ENCODE assay signal across 9 mouse cellular contexts in genomic region chr3:130760711-130761435, GRCm38 (mm10). TPM values are rescaled to one million over a fixed set of nuclear protein-coding genes. Genes with fewer than 3 reads are reported as not detected.
DNase-seq lines count a peak whose midpoint lies in the region; ATAC-seq and TF ChIP-seq lines count a peak whose summit lies in the region.
"Had no signal": no experiment of that assay in that cellular context is flagged by ENCODE, and none has a peak within 500 bp of the region (broad histone marks: within the 10 kb centered on the region; RNA-seq: fewer than 3 reads in every experiment).

No protein-coding gene starts in this region.

- no peak for ATAC-seq in hindbrain, embryonic 11.5 days (ENCODE audit: low FRiP score)
- ATAC-seq in hindbrain, embryonic 13.5 days (ENCODE audit: low FRiP score): no peak
- no peak for ATAC-seq in hindbrain, embryonic 14.5 days (ENCODE audit: low FRiP score)
- ATAC-seq in limb, embryonic 11.5 days (ENCODE audit: insufficient number of reproducible peaks, low FRiP score, low TSS enrichment, low read depth): no peak
- no peak for ATAC-seq in neural tube, embryonic 11.5 days (ENCODE audit: insufficient read depth, low FRiP score, low TSS enrichment)

- no peak overlapping the region for H3K27ac ChIP-seq in hindbrain, embryonic 11.5 days (ENCODE audit: low read depth, low read length)
- H3K27ac ChIP-seq in hindbrain, embryonic 13.5 days: no peak overlapping the region
- no peak overlapping the region for H3K27ac ChIP-seq in cortical plate, adult 2 months (ENCODE audit: insufficient read depth, low read length)
- no peak overlapping the region for H3K27ac ChIP-seq in hindbrain, embryonic 14.5 days
- no peak overlapping the region for H3K27ac ChIP-seq in limb, embryonic 11.5 days (replicated peaks; ENCODE audit: low read depth, low read length)
- no peak overlapping the region for H3K27ac ChIP-seq in neural tube, embryonic 11.5 days (ENCODE audit: low read depth, low read length)
- H3K27ac ChIP-seq in thymus, adult 2 months (ENCODE audit: control insufficient read depth, insufficient read depth, low read length): no peak overlapping the region

- no peak for TF ChIP-seq POLR2A in cortical plate, adult 2 months (IDR thresholded peaks at IDR 0.05; ENCODE audit: extremely low read depth, insufficient read depth, low read length)
- no peak for TF ChIP-seq POLR2A in thymus, adult 2 months (IDR thresholded peaks at IDR 0.05; ENCODE audit: control insufficient read depth, extremely low read depth, insufficient read depth, low read length, poor library complexity)

- H3K4me3 ChIP-seq in hindbrain, embryonic 11.5 days (ENCODE audit: low read depth, low read length): no peak overlapping the region
- H3K4me3 ChIP-seq in hindbrain, embryonic 13.5 days: no peak overlapping the region
- no peak overlapping the region for H3K4me3 ChIP-seq in cortical plate, adult 2 months (ENCODE audit: insufficient read depth, low read length)
- H3K4me3 ChIP-seq in hindbrain, embryonic 14.5 days (replicated peaks; ENCODE audit: low read length): no peak overlapping the region
- no peak overlapping the region for H3K4me3 ChIP-seq in limb, embryonic 11.5 days (ENCODE audit: low read depth, low read length)
- H3K4me3 ChIP-seq in neural tube, embryonic 11.5 days (ENCODE audit: low read depth, low read length): no peak overlapping the region
- no peak overlapping the region for H3K4me3 ChIP-seq in thymus, adult 2 months (ENCODE audit: control insufficient read depth, insufficient read depth, low read length)
- H3K4me3 ChIP-seq: erythroblast, embryonic 14.5 days had no signal

- H3K27me3 ChIP-seq in hindbrain, embryonic 11.5 days (ENCODE audit: control insufficient read depth, insufficient read depth, low read length): no peaks in the 10 kb centered on the region
- no peaks in the 10 kb centered on the region for H3K27me3 ChIP-seq in hindbrain, embryonic 13.5 days
- H3K27me3 ChIP-seq in hindbrain, embryonic 14.5 days (ENCODE audit: control insufficient read depth, insufficient read depth, low read length): no peaks in the 10 kb centered on the region
- H3K27me3 ChIP-seq in limb, embryonic 11.5 days (ENCODE audit: control insufficient read depth, insufficient read depth, low read length): no peaks in the 10 kb centered on the region
- no peaks in the 10 kb centered on the region for H3K27me3 ChIP-seq in neural tube, embryonic 11.5 days (ENCODE audit: control insufficient read depth, insufficient read depth, low read length)
- H3K27me3 ChIP-seq in thymus, adult 2 months (ENCODE audit: control insufficient read depth, insufficient read depth, low read length): no peaks in the 10 kb centered on the region

- peak; percentile 77 for DNase-seq in hindbrain, embryonic 11.5 days (ENCODE audit: low spot score)
- peak; percentile 34 for DNase-seq in WW6 (ENCODE audit: low read depth, low spot score)
- peak; percentile 79 for DNase-seq in hindbrain, embryonic 14.5 days (ENCODE audit: low spot score)
- peak; percentile 78 for DNase-seq in limb, embryonic 11.5 days (ENCODE audit: low spot score)
- DNase-seq in neural tube, embryonic 11.5 days (ENCODE audit: low spot score): peak; percentile 50
- peak; percentile 82 for DNase-seq in thymus, adult 2 months

- 64% methylated on average over 24 of the region's 24 CpGs for WGBS in hindbrain, embryonic 11.5 days
- 63% methylated on average over 24 of the region's 24 CpGs for WGBS in hindbrain, embryonic 13.5 days
- WGBS in hindbrain, embryonic 14.5 days: 63% methylated on average over 24 of the region's 24 CpGs
- 51% methylated on average over 24 of the region's 24 CpGs for whole genome bisulfite sequencing in limb, embryonic 11.5 days
- WGBS in neural tube, embryonic 11.5 days: 69% methylated on average over 24 of the region's 24 CpGs
- WGBS in thymus, adult 2 months: 24% methylated on average over 24 of the region's 24 CpGs

- TF ChIP-seq CTCF in cortical plate, adult 2 months (IDR thresholded peaks at IDR 0.05; ENCODE audit: extremely low read depth, insufficient read depth, low read length): peak; percentile 72
- no peak for TF ChIP-seq CTCF in thymus, adult 2 months (IDR thresholded peaks at IDR 0.05; ENCODE audit: borderline replicate concordance, control insufficient read depth, extremely low read depth, insufficient read depth, low read length, poor library complexity)

- H3K9ac ChIP-seq in hindbrain, embryonic 11.5 days (ENCODE audit: low read depth, low read length): no peak overlapping the region
- no peak overlapping the region for H3K9ac ChIP-seq in hindbrain, embryonic 13.5 days
- no peak overlapping the region for H3K9ac ChIP-seq in hindbrain, embryonic 14.5 days
- H3K9ac ChIP-seq in limb, embryonic 11.5 days (ENCODE audit: low read length): no peak overlapping the region
- H3K9ac ChIP-seq in neural tube, embryonic 11.5 days (ENCODE audit: low read length): no peak overlapping the region

- H3K4me2 ChIP-seq in hindbrain, embryonic 11.5 days (replicated peaks; ENCODE audit: low read depth, low read length): no peak overlapping the region
- H3K4me2 ChIP-seq in hindbrain, embryonic 13.5 days: no peak overlapping the region
- H3K4me2 ChIP-seq in hindbrain, embryonic 14.5 days (replicated peaks): no peak overlapping the region
- H3K4me2 ChIP-seq in limb, embryonic 11.5 days (ENCODE audit: low read depth, severe bottlenecking): no peak overlapping the region
- no peak overlapping the region for H3K4me2 ChIP-seq in neural tube, embryonic 11.5 days (ENCODE audit: low read depth)

- no peaks in the 10 kb centered on the region for H3K36me3 ChIP-seq in hindbrain, embryonic 11.5 days (ENCODE audit: control insufficient read depth, insufficient read depth, low read length)
- no peaks in the 10 kb centered on the region for H3K36me3 ChIP-seq in hindbrain, embryonic 13.5 days
- no peaks in the 10 kb centered on the region for H3K36me3 ChIP-seq in hindbrain, embryonic 14.5 days (replicated peaks; ENCODE audit: control insufficient read depth, insufficient read depth)
- H3K36me3 ChIP-seq in limb, embryonic 11.5 days (ENCODE audit: control insufficient read depth, insufficient read depth, low read length): no peaks in the 10 kb centered on the region
- no peaks in the 10 kb centered on the region for H3K36me3 ChIP-seq in neural tube, embryonic 11.5 days (ENCODE audit: control insufficient read depth, insufficient read depth, low read length)
- no peaks in the 10 kb centered on the region for H3K36me3 ChIP-seq in thymus, adult 2 months (ENCODE audit: control insufficient read depth, insufficient read depth, low read length)

- H3K4me1 ChIP-seq in hindbrain, embryonic 11.5 days (replicated peaks; ENCODE audit: control insufficient read depth, insufficient read depth, low read length): peaks cover 3% of the 10 kb centered on the region; the same call in 1 of the 2 replicates
- peaks cover 12% of the 10 kb centered on the region for H3K4me1 ChIP-seq in hindbrain, embryonic 13.5 days (replicated peaks)
- no peaks in the 10 kb centered on the region for H3K4me1 ChIP-seq in cortical plate, adult 2 months (ENCODE audit: control insufficient read depth, insufficient read depth, low read length)
- no peaks in the 10 kb centered on the region for H3K4me1 ChIP-seq in hindbrain, embryonic 14.5 days (replicated peaks; ENCODE audit: control insufficient read depth, insufficient read depth, low read length)
- no peaks in the 10 kb centered on the region; the same call in 1 of the 2 replicates for H3K4me1 ChIP-seq in limb, embryonic 11.5 days (ENCODE audit: control insufficient read depth, insufficient read depth, low read length)
- H3K4me1 ChIP-seq in neural tube, embryonic 11.5 days (ENCODE audit: control insufficient read depth, insufficient read depth, low read length): peaks cover 7% of the 10 kb centered on the region; the same call in 1 of the 2 replicates
- H3K4me1 ChIP-seq in thymus, adult 2 months (replicated peaks; ENCODE audit: control insufficient read depth, insufficient read depth, low read length): peaks cover 7% of the 10 kb centered on the region

- no peaks in the 10 kb centered on the region for H3K9me3 ChIP-seq in hindbrain, embryonic 11.5 days (ENCODE audit: control insufficient read depth, low read length)
- no peaks in the 10 kb centered on the region for H3K9me3 ChIP-seq in hindbrain, embryonic 13.5 days
- H3K9me3 ChIP-seq in hindbrain, embryonic 14.5 days (ENCODE audit: control insufficient read depth, low read length): no peaks in the 10 kb centered on the region
- no peaks in the 10 kb centered on the region for H3K9me3 ChIP-seq in limb, embryonic 11.5 days (ENCODE audit: control insufficient read depth, low read length)
- no peaks in the 10 kb centered on the region for H3K9me3 ChIP-seq in neural tube, embryonic 11.5 days (ENCODE audit: control insufficient read depth, low read length)

RNA-seq across cellular contexts. Expression of gene Rpl34, which starts 30.7 kb away (rescaled TPM):
- polyA plus RNA-seq in hindbrain, embryonic 11.5 days (2014; fragmentation: Nextera tagmentation; extraction: Ambion mirVana): 669 and 690 TPM in 2 replicates
- 626 and 633 TPM in 2 replicates for polyA plus RNA-seq in hindbrain, embryonic 13.5 days (2015; fragmentation: Nextera tagmentation; extraction: Ambion mirVana)
- polyA plus RNA-seq in cortical plate, adult 2 months (2012; rRNA removed): 983 and 997 TPM in 2 replicates
- 544 and 662 TPM in 2 replicates for polyA plus RNA-seq in hindbrain, embryonic 14.5 days (2014; fragmentation: Nextera tagmentation; extraction: Ambion mirVana)
- 901 and 917 TPM in 2 replicates for polyA plus RNA-seq in limb, embryonic 11.5 days (2014; fragmentation: Nextera tagmentation; extraction: Ambion mirVana)
- polyA plus RNA-seq in neural tube, embryonic 11.5 days (2014; fragmentation: Nextera tagmentation; extraction: Ambion mirVana): 705 and 712 TPM in 2 replicates
- polyA plus RNA-seq in thymus, adult 2 months (2012; rRNA removed): 1,694 and 2,577 TPM in 2 replicates

RNA-seq across cellular contexts. Expression of gene Ostc, which starts 51.6 kb away (rescaled TPM):
- polyA plus RNA-seq in hindbrain, embryonic 11.5 days (2014; fragmentation: Nextera tagmentation; extraction: Ambion mirVana): 327 and 331 TPM in 2 replicates
- 241 and 242 TPM in 2 replicates for polyA plus RNA-seq in hindbrain, embryonic 13.5 days (2015; fragmentation: Nextera tagmentation; extraction: Ambion mirVana)
- 62.8 and 66.3 TPM in 2 replicates for polyA plus RNA-seq in cortical plate, adult 2 months (2012; rRNA removed)
- polyA plus RNA-seq in hindbrain, embryonic 14.5 days (2014; fragmentation: Nextera tagmentation; extraction: Ambion mirVana): 221 and 231 TPM in 2 replicates
- 357 and 386 TPM in 2 replicates for polyA plus RNA-seq in limb, embryonic 11.5 days (2014; fragmentation: Nextera tagmentation; extraction: Ambion mirVana)
- 319 and 333 TPM in 2 replicates for polyA plus RNA-seq in neural tube, embryonic 11.5 days (2014; fragmentation: Nextera tagmentation; extraction: Ambion mirVana)
- 61.8 and 69.1 TPM in 2 replicates for polyA plus RNA-seq in thymus, adult 2 months (2012; rRNA removed)
